Mouse (Mus musculus) midbrain, embryonic 13.5 days (tissue): ENCODE data around the gene Pcdh19. TPM values are rescaled to one million over a fixed set of nuclear protein-coding genes. Genes with fewer than 3 reads are reported as not detected.

Source experiments
- ATAC-seq: fragments of 200-750 bp; cut with Nextera tagmentation; 2 replicates; pipeline ENCODE4 v1.8.0; 2017; ENCODE audit warnings: mild to moderate bottlenecking, moderate TSS enrichment, moderate library complexity
- H3K27ac ChIP-seq: fragments of 300-500 bp; sonication (generic); 2 replicates; pipeline ENCODE4 v1.5.1; 2015; ENCODE audit warnings: inconsistent platforms, mild to moderate bottlenecking, moderate library complexity
- H3K27me3 ChIP-seq: fragments of 300-500 bp; sonication (generic); 2 replicates; pipeline ENCODE4 v1.6.1; 2015; ENCODE audit warnings: mild to moderate bottlenecking, inconsistent platforms
- H3K36me3 ChIP-seq: fragments of 300-500 bp; sonication (generic); 2 replicates; pipeline ENCODE4 v1.6.1; 2015; ENCODE audit warnings: mild to moderate bottlenecking, inconsistent platforms
- H3K4me1 ChIP-seq: fragments of 300-500 bp; sonication (generic); replicated peaks from 2 replicates; pipeline ENCODE4 v1.6.1; 2015; ENCODE audit warnings: inconsistent platforms
- H3K4me2 ChIP-seq: fragments of 300-500 bp; sonication (generic); replicated peaks from 2 replicates; pipeline ENCODE4 v1.6.1; 2015; ENCODE audit warnings: moderate library complexity, mild to moderate bottlenecking, inconsistent platforms
- H3K4me3 ChIP-seq: fragments of 300-500 bp; sonication (generic); replicated peaks from 2 replicates; pipeline ENCODE4 v1.5.1; 2015; ENCODE audit warnings: mild to moderate bottlenecking, inconsistent platforms
- H3K9ac ChIP-seq: fragments of 300-500 bp; sonication (generic); replicated peaks from 2 replicates; pipeline ENCODE4 v1.6.1; 2015; ENCODE audit warnings: mild to moderate bottlenecking, inconsistent platforms
- H3K9me3 ChIP-seq: fragments of 300-500 bp; sonication (generic); 2 replicates; pipeline ENCODE4 v1.6.1; 2016; ENCODE audit warnings: mild to moderate bottlenecking, inconsistent platforms
- WGBS: fragments of 180-500 bp; shearing (Covaris S2); methylation state at CpG from one replicate; pipeline ENCODE4 v1.1.7; 2015; 5-methylcytosine and 5-hydroxymethylcytosine counted together
- polyA plus RNA-seq: library from polyadenylated mRNA; unstranded; fragments of >200 nt; fragmentation: Nextera tagmentation; extraction: Ambion mirVana; gene quantifications from 2 replicates; pipeline ENCODE4 v1.2.1, GENCODE M21; 2015

The Pcdh19 gene
- polyA plus RNA-seq, 1 experiment from 2014 or later, result 14.4 TPM

DNA sequence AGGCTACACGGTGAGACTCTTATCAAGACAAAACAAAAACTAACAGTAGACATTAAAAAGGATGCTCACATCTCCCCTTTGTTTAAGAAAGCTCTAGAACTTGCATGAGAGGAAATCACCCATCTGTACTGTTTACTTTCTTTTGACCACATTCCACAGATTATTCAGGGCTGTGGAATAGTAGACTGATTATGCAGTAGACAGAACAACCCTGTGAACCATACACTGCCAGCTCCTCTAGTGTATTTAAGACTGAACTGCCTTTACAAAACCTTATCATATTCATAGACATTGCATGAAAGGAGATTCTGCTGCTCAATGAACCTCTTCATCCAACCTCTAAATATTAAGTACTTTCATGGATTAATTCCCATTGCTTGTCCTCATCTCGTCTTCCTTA, 87.6 kb downstream of the Pcdh19 start:
- Histone ChIP-seq H3K27ac (no peak overlapping the region), H3K27me3 (peaks cover 9% of the 10 kb centered on the region; the same call in 1 of the 2 replicates), H3K4me3 (no peak overlapping the region), H3K4me1 (peaks cover 3% of the 10 kb centered on the region; the same call in 1 of the 2 replicates), H3K9ac (no peak overlapping the region), H3K4me2 (no peak overlapping the region), H3K36me3 (no peaks in the 10 kb centered on the region), H3K9me3 (no peaks in the 10 kb centered on the region)
- 78% methylated on average over 2 of the region's 2 CpGs for WGBS
- no peak for ATAC-seq

GRCm38 (mm10) chrX:133575601-133576382, 113.0 kb downstream of the Pcdh19 start:
- Histone ChIP-seq H3K4me2 (no peak overlapping the region), H3K9ac (no peak overlapping the region), H3K9me3 (no peaks in the 10 kb centered on the region), H3K27ac (no peak overlapping the region), H3K4me1 (no peaks in the 10 kb centered on the region), H3K27me3 (0 out of 2 replicates have a peak, but pooled peaks cover 3% of the 10 kb centered on the region), H3K36me3 (no peaks in the 10 kb centered on the region), H3K4me3 (no peak overlapping the region)
- ATAC-seq, result peak; percentile 63; the same call in 1 of the 2 replicates
- WGBS, result 49% methylated on average over 4 of the region's 4 CpGs

- no peak for ATAC-seq
- H3K4me3 ChIP-seq, result no peak overlapping the region
- no peaks in the 10 kb centered on the region for H3K9me3 ChIP-seq
- H3K27ac ChIP-seq, result no peak overlapping the region
- WGBS, result 76% methylated on average over 2 of the region's 2 CpGs
- H3K27me3 ChIP-seq, result no peaks in the 10 kb centered on the region
- H3K9ac ChIP-seq, result no peak overlapping the region
- no peaks in the 10 kb centered on the region for H3K4me1 ChIP-seq
- no peaks in the 10 kb centered on the region for H3K36me3 ChIP-seq
- no peak overlapping the region for H3K4me2 ChIP-seq
Observed at GRCm38 (mm10) chrX:133565355-133565754, 123.4 kb downstream of the Pcdh19 start.

Other genes with a start within 250 kb of the Pcdh19 start
- 0.53 and 0.96 TPM in 2 replicates for gene Tnmd, start 162.0 kb upstream of the Pcdh19 start, polyA plus RNA-seq
- gene Tspan6, start 209.4 kb upstream of the Pcdh19 start, polyA plus RNA-seq, result 240 and 273 TPM in 2 replicates
- 1.4 and 1.6 TPM in 2 replicates for gene Srpx2, start 219.4 kb upstream of the Pcdh19 start, polyA plus RNA-seq